Mouse (Mus musculus) layer of hippocampus, adult 9-10 months (tissue): ENCODE data around the gene Cd200r2.
"Not testable (repeated sequence)": the region's sequence is repeated elsewhere in the genome, so short reads cannot be mapped to it uniquely, and the experiment has no call there.

Experiments
- DNase-seq: peaks from one replicate; pipeline ENCODE4 v3.0.0; 2022; ENCODE audit warnings: low spot score

Cd200r2 gene

DNA sequence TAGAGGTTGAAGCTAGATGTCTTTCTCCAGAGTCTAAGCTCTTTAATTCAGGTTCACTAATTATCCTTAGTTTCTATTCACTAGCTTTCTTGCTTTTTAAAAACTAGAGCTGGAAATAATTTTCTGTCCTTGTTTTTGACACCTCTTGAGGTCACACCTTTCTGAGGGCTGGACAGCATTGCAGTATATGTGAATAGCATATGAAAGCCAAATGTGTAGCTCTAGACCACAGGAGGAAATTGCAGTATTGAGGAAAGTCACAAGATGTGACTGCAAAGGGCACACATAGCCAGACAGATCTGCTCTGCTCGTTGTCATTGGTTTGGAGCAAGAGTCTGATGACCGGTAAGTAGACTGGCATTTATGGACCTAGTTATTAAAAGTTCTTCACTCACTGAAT is at the start of gene Cd200r2:
Gene Cd200r2, plus strand, starts transcription at position 301 of the 400 bp plus-strand sequence.
- DNase-seq: no peak

DNA sequence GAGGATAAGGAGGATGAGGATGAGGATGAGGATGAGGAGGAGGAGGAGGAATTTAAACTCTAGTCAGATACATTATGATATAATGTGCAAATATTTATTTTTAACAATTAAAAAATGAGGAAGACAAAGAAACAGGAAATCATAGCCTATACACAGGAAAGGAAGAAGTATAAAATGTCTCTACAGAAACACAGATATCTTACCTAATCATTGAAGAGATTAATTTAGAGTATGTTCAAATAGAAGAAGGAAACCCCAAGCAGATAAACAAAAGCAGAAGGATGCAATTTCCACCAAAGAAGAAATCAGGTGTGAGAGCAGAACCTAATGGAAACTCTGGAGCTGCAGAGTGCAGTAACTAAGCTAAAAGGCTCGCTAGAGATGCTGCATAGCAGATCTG is 48.9 kb upstream of the Cd200r2 start:
- DNase-seq: no peak

DNA sequence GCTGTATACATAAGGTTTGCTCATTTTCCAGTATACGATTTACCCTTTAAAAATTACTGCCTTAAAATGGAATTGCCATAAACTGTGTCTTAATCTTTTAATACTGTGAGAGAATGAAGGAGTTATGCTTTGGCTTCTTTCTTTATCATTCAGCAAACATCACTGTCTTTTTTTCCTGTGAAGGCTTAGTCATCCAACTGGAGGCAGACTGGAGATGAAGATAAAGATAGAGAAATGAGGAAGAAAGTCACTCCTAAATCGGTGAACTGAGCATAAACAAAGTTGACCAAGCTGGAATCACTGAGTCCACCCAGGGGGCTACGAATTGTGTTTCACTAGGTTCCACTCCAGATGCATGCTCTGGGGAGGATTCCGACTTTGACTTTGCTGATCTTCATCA is 46.4 kb upstream of the Cd200r2 start:
- DNase-seq: no peak

DNA sequence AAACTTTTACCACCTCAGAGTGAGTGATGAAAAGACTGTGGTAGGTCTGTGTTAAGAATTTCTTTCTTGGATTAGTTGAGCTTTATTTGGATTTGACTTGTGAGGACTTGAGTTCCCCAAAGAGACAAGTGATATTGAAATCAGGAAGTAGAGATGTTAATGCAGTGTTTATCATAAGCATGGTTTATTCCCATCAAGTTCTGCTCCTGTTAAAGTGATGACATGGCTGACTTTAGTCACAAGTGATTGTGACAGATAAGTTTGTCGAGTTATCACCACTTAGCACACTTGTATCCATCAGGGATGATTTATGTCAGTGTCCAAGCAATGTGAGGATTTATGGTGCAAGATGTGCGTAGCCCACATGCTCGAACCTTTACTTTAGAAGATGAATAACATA is 34.6 kb upstream of the Cd200r2 start:
- DNase-seq: no peak

- not testable (repeated sequence) for DNase-seq
Measured at GRCm38 (mm10) chr16:44833189-44833588, 33.7 kb upstream of the Cd200r2 start.

DNA sequence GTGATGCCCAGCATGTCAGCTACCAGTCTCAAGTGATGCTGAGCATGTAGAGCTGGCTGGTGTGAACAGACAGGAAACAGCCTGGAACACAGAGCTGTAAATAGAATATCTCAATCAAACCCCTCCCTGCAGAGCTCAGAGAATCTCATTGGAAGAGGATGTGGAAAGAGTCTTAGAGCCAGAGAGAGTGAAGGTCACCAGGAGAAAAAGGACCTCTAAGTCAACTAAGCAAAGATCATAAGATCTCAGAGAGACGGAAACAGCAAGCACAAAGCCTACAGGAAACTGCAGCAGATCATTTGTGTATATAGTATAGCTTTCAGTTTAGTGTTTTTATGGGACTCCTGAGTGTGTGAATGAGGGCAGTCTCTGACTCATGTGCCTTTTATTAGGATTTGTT is 8.3 kb downstream of the Cd200r2 start:
- DNase-seq: no peak

- DNase-seq: no peak
Measured at GRCm38 (mm10) chr16:44876625-44877024, 9.7 kb downstream of the Cd200r2 start.

DNA sequence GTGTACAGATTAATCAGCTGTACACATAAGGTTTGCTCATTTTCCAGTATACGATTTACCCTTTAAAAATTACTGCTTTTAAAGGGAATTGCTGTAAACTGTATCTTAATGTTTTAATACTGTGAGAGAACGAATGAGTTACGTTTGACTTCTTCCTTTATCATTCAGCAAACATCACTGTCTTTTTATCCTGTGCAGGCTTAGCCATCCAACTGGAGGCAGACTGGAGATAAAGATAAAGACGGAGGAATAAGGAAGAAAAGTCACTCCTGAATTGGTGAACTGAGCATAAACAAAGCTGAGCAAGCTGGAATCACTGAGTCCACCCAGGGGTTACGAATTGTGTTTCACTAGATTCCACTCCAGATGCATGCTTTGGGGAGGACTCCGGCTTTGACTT is 10.7 kb downstream of the Cd200r2 start:
- DNase-seq: no peak

GRCm38 (mm10) chr16:44890814-44891213 is 23.9 kb downstream of the Cd200r2 start:
- no peak for DNase-seq

DNA sequence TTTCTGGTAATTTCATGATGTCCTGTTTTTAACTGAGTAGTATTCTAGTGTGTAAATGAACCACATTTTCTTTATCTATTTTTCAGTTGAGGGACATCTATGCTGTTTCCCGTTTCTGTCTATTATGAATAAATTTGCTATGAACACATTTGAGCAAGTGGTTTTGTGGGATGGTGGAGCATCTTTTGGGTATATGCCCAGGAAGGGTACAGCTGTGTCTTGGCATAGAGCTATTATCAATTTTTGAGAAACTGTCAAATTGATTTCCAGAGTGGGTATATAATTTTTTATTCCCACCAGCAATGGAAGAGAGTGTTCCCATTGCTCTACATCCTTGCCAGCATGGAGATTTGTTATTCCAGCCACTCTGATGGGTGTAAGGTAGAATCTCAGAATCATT is 65.1 kb downstream of the Cd200r2 start:
- DNase-seq: peak; percentile 24

DNA sequence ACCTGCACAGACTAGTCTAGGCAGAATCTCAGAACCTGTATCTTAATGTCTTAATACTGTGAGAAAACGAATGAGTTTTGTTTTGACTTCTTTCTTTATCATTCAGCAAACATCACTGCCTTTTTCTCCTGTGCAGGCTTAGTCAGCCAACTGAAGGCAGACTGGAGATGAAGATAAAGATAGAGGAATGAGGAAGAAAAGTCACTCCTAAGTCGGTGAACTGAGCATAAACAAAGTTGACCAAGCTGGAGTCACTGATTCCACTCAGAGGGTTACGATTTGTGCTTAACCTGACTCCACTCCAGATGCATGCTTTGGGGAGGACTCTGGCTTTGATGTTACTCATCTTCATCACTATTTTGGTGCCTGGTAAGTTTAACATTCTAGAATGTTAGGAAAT is 76.6 kb downstream of the Cd200r2 start, which contains the start of gene Cd200r3:
Gene Cd200r3, plus strand, starts transcription at position 211 of the 400 bp plus-strand sequence.
- DNase-seq: no peak

GRCm38 (mm10) chr16:44951360-44952114 is 84.6 kb downstream of the Cd200r2 start:
- no peak for DNase-seq

DNA sequence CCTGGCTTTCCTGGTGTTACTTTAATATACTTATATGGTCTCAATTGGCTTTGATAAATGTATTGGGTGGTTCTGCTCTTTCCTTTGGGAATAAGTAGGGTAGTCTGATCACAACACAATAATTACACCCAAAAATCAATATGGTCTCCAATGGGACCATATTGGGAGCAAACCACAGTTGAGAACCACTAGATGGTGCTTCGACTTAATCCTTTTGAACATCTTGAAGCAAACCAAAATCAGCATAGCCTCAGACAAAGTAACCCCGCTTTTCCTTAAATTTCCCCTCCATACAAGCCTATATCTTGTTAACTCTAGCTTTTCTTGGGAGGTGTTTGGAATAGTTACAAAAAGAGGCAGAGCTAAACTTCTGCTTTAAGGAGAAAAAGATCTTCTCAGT is 95.4 kb downstream of the Cd200r2 start:
- no peak for DNase-seq

GRCm38 (mm10) chr16:44962777-44963176 is 95.9 kb downstream of the Cd200r2 start:
- no peak for DNase-seq

GRCm38 (mm10) chr16:44964526-44965374 is 97.9 kb downstream of the Cd200r2 start:
- no peak for DNase-seq

GRCm38 (mm10) chr16:44965428-44965827 is 98.5 kb downstream of the Cd200r2 start:
- no peak for DNase-seq
